8 mouse cellular contexts compared by ENCODE assay signal in the genomic region with DNA sequence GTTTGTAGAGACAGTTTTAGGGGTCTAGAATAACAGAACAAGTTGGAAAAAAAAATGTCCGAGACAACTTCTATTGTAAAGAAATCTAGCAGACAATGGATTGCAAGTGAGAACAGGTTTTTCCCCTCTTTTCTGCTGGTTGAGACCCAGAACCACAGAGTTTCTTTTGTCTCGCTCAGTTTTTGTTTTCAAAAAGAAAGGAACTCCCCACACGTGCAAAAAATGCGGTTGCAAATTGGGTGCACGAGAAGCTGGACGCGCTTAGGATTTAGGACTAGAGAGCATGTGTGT. TPM values are rescaled to one million over a fixed set of nuclear protein-coding genes. Genes with fewer than 3 reads are reported as not detected.
DNase-seq lines count a peak whose midpoint lies in the region; ATAC-seq lines count a peak whose summit lies in the region.

No protein-coding gene starts in this region.

- H3K9ac ChIP-seq in forebrain, embryonic 11.5 days (ENCODE audit: low read length), result peak overlapping the region; percentile 90
- H3K9ac ChIP-seq in liver, embryonic 13.5 days, result peak overlapping the region; percentile 80

- intact Hi-C loops in heart, postnatal 14 days (cut with DNase I), result loop anchor here (5.0 kb wide), 1 partner anchor 34 kb away; a partner anchor contains a TSS

- ATAC-seq in CD4-positive, CD25-positive, alpha-beta regulatory T cell, adult 4 months, result peak; percentile 27
- ATAC-seq in forebrain, embryonic 11.5 days (replicated peaks; ENCODE audit: low FRiP score), result peak; percentile 22; the same call in 1 of the 2 replicates
- no peak for ATAC-seq in liver, embryonic 13.5 days (ENCODE audit: low read depth)

- peaks cover 35% of the 10 kb centered on the region for H3K36me3 ChIP-seq in heart, embryonic 10.5 days
- peaks cover 5% of the 10 kb centered on the region; the same call in 1 of the 2 replicates for H3K36me3 ChIP-seq in forebrain, embryonic 11.5 days (ENCODE audit: control insufficient read depth, insufficient read depth, low read length)
- H3K36me3 ChIP-seq in liver, embryonic 13.5 days, result peaks cover 30% of the 10 kb centered on the region

- peak overlapping the region; percentile 87 for H3K4me3 ChIP-seq in heart, embryonic 10.5 days
- peak overlapping the region; percentile 64 for H3K4me3 ChIP-seq in forebrain, embryonic 11.5 days (ENCODE audit: low read depth, low read length)
- peak overlapping the region; percentile 83 for H3K4me3 ChIP-seq in liver, embryonic 13.5 days (replicated peaks)

- no peaks in the 10 kb centered on the region for H3K27me3 ChIP-seq in heart, embryonic 10.5 days (ENCODE audit: insufficient read depth, poor library complexity, severe bottlenecking)
- H3K27me3 ChIP-seq in forebrain, embryonic 11.5 days (ENCODE audit: control insufficient read depth, insufficient read depth, low read length), result no peaks in the 10 kb centered on the region
- no peaks in the 10 kb centered on the region for H3K27me3 ChIP-seq in liver, embryonic 13.5 days

- H3K27ac ChIP-seq in heart, embryonic 10.5 days, result peak overlapping the region; percentile 98
- peak overlapping the region; percentile 91 for H3K27ac ChIP-seq in forebrain, embryonic 11.5 days (ENCODE audit: low read depth, low read length)
- peak overlapping the region; percentile 86 for H3K27ac ChIP-seq in liver, embryonic 13.5 days

- WGBS in heart, embryonic 10.5 days, result under 1% methylated on average over 7 of the region's 7 CpGs
- WGBS in forebrain, embryonic 11.5 days, result under 1% methylated on average over 7 of the region's 7 CpGs
- 1% methylated on average over 7 of the region's 7 CpGs for WGBS in liver, embryonic 13.5 days (ENCODE audit: insufficient replicate concordance)

- peak overlapping the region; percentile 67 for H3K4me2 ChIP-seq in forebrain, embryonic 11.5 days (ENCODE audit: low read depth, low read length, severe bottlenecking)
- H3K4me2 ChIP-seq in liver, embryonic 13.5 days, result peak overlapping the region; percentile 74

- H3K9me3 ChIP-seq in heart, embryonic 10.5 days, result no peaks in the 10 kb centered on the region
- H3K9me3 ChIP-seq in forebrain, embryonic 11.5 days (ENCODE audit: control insufficient read depth, low read length), result no peaks in the 10 kb centered on the region
- H3K9me3 ChIP-seq in liver, embryonic 13.5 days (replicated peaks), result no peaks in the 10 kb centered on the region

- H3K4me1 ChIP-seq in heart, embryonic 10.5 days, result peaks cover 10% of the 10 kb centered on the region
- peaks cover 3% of the 10 kb centered on the region; the same call in 1 of the 2 replicates for H3K4me1 ChIP-seq in forebrain, embryonic 11.5 days (replicated peaks; ENCODE audit: control insufficient read depth, insufficient read depth, low read length)
- H3K4me1 ChIP-seq in liver, embryonic 13.5 days (replicated peaks), result peaks cover 10% of the 10 kb centered on the region

- no peak for DNase-seq in heart, embryonic 10.5 days (ENCODE audit: low spot score)
- no peak for DNase-seq in heart, postnatal 14 days
- no peak for DNase-seq in forebrain, embryonic 11.5 days (ENCODE audit: low spot score)
- DNase-seq in liver, embryonic 13.5 days, result no peak
- no peak for DNase-seq in adrenal gland, adult 18-20 months (ENCODE audit: low spot score in 2 of 2)
- no peak for DNase-seq in adrenal gland, postnatal 36 days
- no peak for DNase-seq in layer of hippocampus, postnatal 36 days

RNA-seq across cellular contexts. Expression of a gene that starts 0.5 kb away (rescaled TPM):
- 122 and 162 TPM in 2 replicates for polyA plus RNA-seq in heart, embryonic 10.5 days (2016; fragmentation: Nextera tagmentation; extraction: Ambion mirVana)
- total RNA-seq in heart, postnatal 14 days (2021), result 10 to 100 TPM; 31.8 to 36.3 TPM
- polyA plus RNA-seq in CD4-positive, CD25-positive, alpha-beta regulatory T cell, adult 4 months (2017; shearing (Covaris generic)), result 100 to 1,000 TPM; 112 to 118 TPM
- 177 and 197 TPM in 2 replicates for polyA plus RNA-seq in forebrain, embryonic 11.5 days (2014; fragmentation: Nextera tagmentation; extraction: Ambion mirVana)
- 94.1 and 106 TPM in 2 replicates for polyA plus RNA-seq in liver, embryonic 13.5 days (2015; fragmentation: Nextera tagmentation; extraction: Ambion mirVana)
- 10 to 100 TPM; 37.7 to 42.4 TPM for total RNA-seq in adrenal gland, adult 18-20 months (2021)
- 10 to 100 TPM; 47.4 to 48.1 TPM for total RNA-seq in adrenal gland, postnatal 36 days (2021)
- total RNA-seq in layer of hippocampus, postnatal 36 days (2021), result 10 to 100 TPM; 33.9 to 36.0 TPM

RNA-seq across cellular contexts. Expression of a gene that starts 19.4 kb away (rescaled TPM):
- not detected in 2 replicates for polyA plus RNA-seq in heart, embryonic 10.5 days (2016; fragmentation: Nextera tagmentation; extraction: Ambion mirVana)
- total RNA-seq in heart, postnatal 14 days (2021), result not detected
- polyA plus RNA-seq in CD4-positive, CD25-positive, alpha-beta regulatory T cell, adult 4 months (2017; shearing (Covaris generic)), result not detected
- not detected in 2 replicates for polyA plus RNA-seq in forebrain, embryonic 11.5 days (2014; fragmentation: Nextera tagmentation; extraction: Ambion mirVana)
- polyA plus RNA-seq in liver, embryonic 13.5 days (2015; fragmentation: Nextera tagmentation; extraction: Ambion mirVana), result not detected in 2 replicates
- total RNA-seq in adrenal gland, adult 18-20 months (2021), result not detected
- not detected for total RNA-seq in adrenal gland, postnatal 36 days (2021)
- under 1 TPM in 1 of 2 experiments, not detected in 1; 0.32 TPM for total RNA-seq in layer of hippocampus, postnatal 36 days (2021)

RNA-seq across cellular contexts. Expression of a gene that starts 21.7 kb away (rescaled TPM):
- polyA plus RNA-seq in heart, embryonic 10.5 days (2016; fragmentation: Nextera tagmentation; extraction: Ambion mirVana), result not detected in 2 replicates
- total RNA-seq in heart, postnatal 14 days (2021), result not detected
- not detected for polyA plus RNA-seq in CD4-positive, CD25-positive, alpha-beta regulatory T cell, adult 4 months (2017; shearing (Covaris generic))
- 0.27 TPM in 1 of 2 replicates, not detected in the other for polyA plus RNA-seq in forebrain, embryonic 11.5 days (2014; fragmentation: Nextera tagmentation; extraction: Ambion mirVana)
- not detected in 2 replicates for polyA plus RNA-seq in liver, embryonic 13.5 days (2015; fragmentation: Nextera tagmentation; extraction: Ambion mirVana)
- not detected for total RNA-seq in adrenal gland, adult 18-20 months (2021)
- not detected for total RNA-seq in adrenal gland, postnatal 36 days (2021)
- total RNA-seq in layer of hippocampus, postnatal 36 days (2021), result under 1 TPM; 0.35 to 0.38 TPM

RNA-seq across cellular contexts. Expression of a gene that starts 32.8 kb away (rescaled TPM):
- polyA plus RNA-seq in heart, embryonic 10.5 days (2016; fragmentation: Nextera tagmentation; extraction: Ambion mirVana), result 0.04 TPM in 1 of 2 replicates, not detected in the other
- total RNA-seq in heart, postnatal 14 days (2021), result not detected
- polyA plus RNA-seq in CD4-positive, CD25-positive, alpha-beta regulatory T cell, adult 4 months (2017; shearing (Covaris generic)), result not detected
- 0.12 and 0.15 TPM in 2 replicates for polyA plus RNA-seq in forebrain, embryonic 11.5 days (2014; fragmentation: Nextera tagmentation; extraction: Ambion mirVana)
- not detected in 2 replicates for polyA plus RNA-seq in liver, embryonic 13.5 days (2015; fragmentation: Nextera tagmentation; extraction: Ambion mirVana)
- not detected for total RNA-seq in adrenal gland, adult 18-20 months (2021)
- not detected for total RNA-seq in adrenal gland, postnatal 36 days (2021)
- under 1 TPM in 1 of 2 experiments, not detected in 1; 0.33 TPM for total RNA-seq in layer of hippocampus, postnatal 36 days (2021)

RNA-seq across cellular contexts. Expression of a gene that starts 35.7 kb away (rescaled TPM):
- polyA plus RNA-seq in heart, embryonic 10.5 days (2016; fragmentation: Nextera tagmentation; extraction: Ambion mirVana), result 3.6 and 6.8 TPM in 2 replicates
- 1 to 10 TPM; 3.3 to 3.4 TPM for total RNA-seq in heart, postnatal 14 days (2021)
- polyA plus RNA-seq in CD4-positive, CD25-positive, alpha-beta regulatory T cell, adult 4 months (2017; shearing (Covaris generic)), result 1 to 10 TPM; 4.1 to 7.9 TPM
- polyA plus RNA-seq in forebrain, embryonic 11.5 days (2014; fragmentation: Nextera tagmentation; extraction: Ambion mirVana), result 19.9 and 21.9 TPM in 2 replicates
- 0.98 and 1.0 TPM in 2 replicates for polyA plus RNA-seq in liver, embryonic 13.5 days (2015; fragmentation: Nextera tagmentation; extraction: Ambion mirVana)
- 10 to 100 TPM in 1 of 2 experiments, 1 to 10 TPM in 1; 9.9 to 14.9 TPM for total RNA-seq in adrenal gland, adult 18-20 months (2021)
- total RNA-seq in adrenal gland, postnatal 36 days (2021), result 10 to 100 TPM; 11.9 to 15.4 TPM
- 10 to 100 TPM; 46.2 to 48.4 TPM for total RNA-seq in layer of hippocampus, postnatal 36 days (2021)
